Mouse (Mus musculus) kidney, adult 2 months (tissue): ENCODE data around the gene Disc1. TPM values are rescaled to one million over a fixed set of nuclear protein-coding genes. Genes with fewer than 3 reads are reported as not detected.

Experiments
- DNase-seq: peaks from one replicate; pipeline ENCODE4 v3.0.0; 2021
- H3K27ac ChIP-seq: fragments of 200-500 bp; 2 replicates; pipeline ENCODE4 v1.5.1; 2012; ENCODE audit warnings: low read depth, low read length, control low read depth, inconsistent platforms; ENCODE audit not compliant: insufficient read depth
- H3K27me3 ChIP-seq: fragments of 200-500 bp; replicated peaks from 2 replicates; pipeline ENCODE4 v1.6.1; 2012; ENCODE audit warnings: mild to moderate bottlenecking, moderate library complexity, low read length, inconsistent platforms; ENCODE audit not compliant: control insufficient read depth, insufficient read depth
- H3K36me3 ChIP-seq: fragments of 200-500 bp; 2 replicates; pipeline ENCODE4 v1.6.1; 2012; ENCODE audit warnings: mild to moderate bottlenecking, moderate library complexity, low read length, inconsistent platforms; ENCODE audit not compliant: control insufficient read depth, insufficient read depth
- H3K4me1 ChIP-seq: fragments of 200-500 bp; 2 replicates; pipeline ENCODE4 v1.6.1; 2011; ENCODE audit warnings: low read length; ENCODE audit not compliant: control insufficient read depth, insufficient read depth
- H3K4me3 ChIP-seq: fragments of 200-500 bp; 2 replicates; pipeline ENCODE4 v1.5.1; 2011; ENCODE audit warnings: mild to moderate bottlenecking, low read depth, low read length, control low read depth; ENCODE audit not compliant: insufficient read depth
- CTCF ChIP-seq: fragments of 200-500 bp; conservative IDR thresholded peaks from 2 replicates; pipeline ENCODE4 v1.5.1; 2011; ENCODE audit warnings: low read depth, mild to moderate bottlenecking, control low read depth, low read length, moderate library complexity, mixed read lengths; ENCODE audit not compliant: insufficient read depth, insufficient read length
- POLR2A ChIP-seq: fragments of 200-500 bp; IDR thresholded peaks from one replicate; pipeline ENCODE4 v1.6.1; 2011; ENCODE audit warnings: low read depth, low read length, control low read depth
- WGBS: fragments of 180-500 bp; shearing (Covaris S2); methylation state at CpG from one replicate; pipeline ENCODE4 v1.1.7; 2018; 5-methylcytosine and 5-hydroxymethylcytosine counted together
- polyA plus RNA-seq: library from polyadenylated mRNA; depleted of rRNA; stranded (reverse); fragments of >200 nt; gene quantifications from 2 replicates; pipeline ENCODE4 v1.2.3, GENCODE M21; 2012

Disc1 gene
- polyA plus RNA-seq, 1 experiment: 0.58 TPM

- H3K27me3 ChIP-seq: no peaks in the 10 kb centered on the region
- H3K36me3 ChIP-seq: no peaks in the 10 kb centered on the region
- TF ChIP-seq POLR2A (no peak), CTCF (no peak)
- no peak overlapping the region for H3K4me3 ChIP-seq
- H3K4me1 ChIP-seq: no peaks in the 10 kb centered on the region
- 86% methylated on average over 8 of the region's 8 CpGs for whole genome bisulfite sequencing
- no peak for DNase-seq
- no peak overlapping the region for H3K27ac ChIP-seq
Observed at GRCm38 (mm10) chr8:125285391-125285790, 231.4 kb downstream of the Disc1 start.

DNA sequence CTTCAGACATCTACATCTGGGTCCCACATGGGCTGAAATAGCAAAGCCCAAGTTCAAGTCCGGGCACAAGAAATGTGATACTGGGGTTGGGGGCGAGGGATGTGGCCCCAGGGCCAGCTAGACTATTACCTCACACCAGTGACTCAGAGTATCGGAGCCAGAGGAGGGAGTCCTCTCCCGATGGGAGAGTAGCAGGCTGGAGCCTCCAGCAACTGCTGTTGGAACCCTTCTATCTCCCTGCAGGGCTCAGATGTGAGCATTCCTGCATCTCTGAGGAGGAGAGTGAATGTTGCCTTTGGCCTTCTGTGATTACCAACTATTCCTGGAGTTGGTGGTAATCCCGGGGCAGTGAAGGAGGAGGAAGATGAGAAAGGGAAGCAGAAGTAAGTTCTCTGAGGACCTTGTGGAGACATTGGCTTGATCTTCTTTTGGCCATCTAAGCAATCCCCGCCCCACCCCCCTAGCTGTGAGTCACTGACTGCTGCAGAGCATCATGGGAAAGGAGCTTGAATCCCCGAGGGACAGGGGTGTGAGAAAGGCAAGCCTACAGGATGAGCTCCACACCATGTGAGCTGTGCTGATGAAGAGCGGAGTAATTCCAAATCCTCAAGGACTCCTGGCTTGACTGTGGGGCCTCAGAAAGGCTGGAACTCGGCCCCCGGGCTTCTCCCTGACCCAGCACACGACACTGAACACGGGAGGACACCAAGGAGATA lies 232.1 kb downstream of the Disc1 start:
- H3K27me3 ChIP-seq: no peaks in the 10 kb centered on the region
- peak; percentile 54 for DNase-seq
- no peaks in the 10 kb centered on the region; the same call in 1 of the 2 replicates for H3K4me1 ChIP-seq
- H3K36me3 ChIP-seq: no peaks in the 10 kb centered on the region
- no peak for TF ChIP-seq CTCF
- TF ChIP-seq POLR2A: no peak
- H3K27ac ChIP-seq: no peak overlapping the region
- no peak overlapping the region for H3K4me3 ChIP-seq
- 72% methylated on average over 12 of the region's 12 CpGs for WGBS

- TF ChIP-seq CTCF (no peak), POLR2A (no peak)
- 83% methylated on average over 4 of the region's 4 CpGs for WGBS
- no peak overlapping the region for H3K4me3 ChIP-seq
- H3K27me3 ChIP-seq: no peaks in the 10 kb centered on the region
- no peaks in the 10 kb centered on the region for H3K36me3 ChIP-seq
- H3K27ac ChIP-seq: no peak overlapping the region
- H3K4me1 ChIP-seq: no peaks in the 10 kb centered on the region; the same call in 1 of the 2 replicates
- no peak for DNase-seq
Observed at GRCm38 (mm10) chr8:125287311-125287710, 233.3 kb downstream of the Disc1 start.

- TF ChIP-seq POLR2A (no peak), CTCF (no peak)
- 49% methylated on average over 7 of the region's 7 CpGs for WGBS
- no peak overlapping the region for H3K4me3 ChIP-seq
- H3K4me1 ChIP-seq: no peaks in the 10 kb centered on the region; the same call in 1 of the 2 replicates
- no peaks in the 10 kb centered on the region for H3K36me3 ChIP-seq
- H3K27me3 ChIP-seq: no peaks in the 10 kb centered on the region
- DNase-seq: no peak
- no peak overlapping the region for H3K27ac ChIP-seq
Observed at GRCm38 (mm10) chr8:125287841-125288341, 233.9 kb downstream of the Disc1 start.

DNA sequence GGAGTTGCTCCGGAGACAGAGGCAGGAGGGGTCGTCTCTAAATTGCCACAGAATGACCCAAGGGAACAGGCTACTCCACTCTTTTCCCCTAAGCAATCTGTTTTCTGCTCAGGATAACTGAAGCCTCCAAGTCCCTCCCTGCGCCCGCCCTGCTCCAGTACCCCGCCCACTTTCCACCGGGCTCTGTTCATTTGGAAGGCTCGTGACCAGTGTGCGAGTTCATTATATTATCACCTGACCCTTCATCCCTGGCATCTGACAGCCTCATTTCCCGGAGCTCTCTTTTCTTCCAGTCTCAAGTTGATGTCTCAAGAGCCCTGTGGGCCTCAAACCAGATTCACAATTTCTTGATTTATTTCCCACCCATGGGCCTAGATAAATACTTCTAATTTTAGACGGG lies 237.5 kb downstream of the Disc1 start:
- H3K27ac ChIP-seq: no peak overlapping the region
- peaks cover 6% of the 10 kb centered on the region; the same call in 1 of the 2 replicates for H3K4me1 ChIP-seq
- peak; percentile 72 for DNase-seq
- no peaks in the 10 kb centered on the region for H3K27me3 ChIP-seq
- TF ChIP-seq POLR2A (no peak), CTCF (no peak)
- 50% methylated on average over 10 of the region's 10 CpGs for WGBS
- H3K4me3 ChIP-seq: no peak overlapping the region
- no peaks in the 10 kb centered on the region for H3K36me3 ChIP-seq

DNA sequence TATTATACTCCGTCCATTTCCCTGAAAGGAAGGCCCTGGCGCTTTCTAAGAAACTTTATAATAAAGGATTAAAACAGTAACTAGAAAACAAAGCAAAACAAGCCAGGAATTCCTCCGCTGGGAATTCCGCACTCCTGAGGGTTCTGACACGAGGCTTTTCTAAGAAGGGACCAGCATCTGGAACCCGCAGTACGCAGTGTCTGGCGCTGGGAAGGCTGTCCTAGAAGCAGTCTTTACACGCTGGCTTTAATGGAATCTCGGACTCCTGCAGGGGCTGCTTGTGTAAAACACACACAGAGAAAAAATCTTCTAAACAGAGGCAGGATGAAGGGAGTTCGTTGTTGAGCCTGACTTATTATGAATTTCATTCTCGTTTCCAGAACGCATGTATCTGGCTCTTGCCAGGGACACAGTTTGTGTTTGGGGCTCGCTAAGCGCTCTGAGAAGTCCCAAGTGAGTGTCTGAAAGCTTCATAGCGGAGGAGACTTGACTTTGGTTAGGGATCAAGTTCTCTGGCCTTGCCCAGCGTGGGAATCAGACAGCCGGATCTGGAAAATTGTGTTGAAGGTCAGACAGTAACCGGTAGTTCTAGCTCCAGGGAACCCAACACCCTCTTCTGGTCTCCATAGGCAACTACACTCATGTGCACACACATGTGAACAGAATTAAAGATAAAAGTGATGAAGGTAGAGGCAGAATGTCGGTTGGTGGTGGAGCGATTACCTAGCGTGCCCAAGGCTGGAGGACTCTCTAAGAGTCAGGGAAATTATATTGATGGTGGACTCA lies 238.1 kb downstream of the Disc1 start:
- H3K4me3 ChIP-seq: no peak overlapping the region
- no peak for TF ChIP-seq POLR2A
- TF ChIP-seq CTCF: no peak
- peaks cover 6% of the 10 kb centered on the region; the same call in 1 of the 2 replicates for H3K4me1 ChIP-seq
- no peak overlapping the region for H3K27ac ChIP-seq
- peak; percentile 16 for DNase-seq
- 66% methylated on average over 22 of the region's 22 CpGs for WGBS
- no peaks in the 10 kb centered on the region for H3K36me3 ChIP-seq
- H3K27me3 ChIP-seq: no peaks in the 10 kb centered on the region

GRCm38 (mm10) chr8:125292933-125293591 lies 239.1 kb downstream of the Disc1 start:
- Histone ChIP-seq H3K27ac (no peak overlapping the region), H3K4me3 (no peak overlapping the region), H3K4me1 (peaks cover 6% of the 10 kb centered on the region; the same call in 1 of the 2 replicates), H3K36me3 (no peaks in the 10 kb centered on the region), H3K27me3 (no peaks in the 10 kb centered on the region)
- TF ChIP-seq POLR2A (no peak), CTCF (no peak)
- DNase-seq: peak; percentile 67
- 51% methylated on average over 8 of the region's 8 CpGs for WGBS
